Mouse (Mus musculus) hindbrain, postnatal 0 days (tissue): Measurements from ENCODE around the gene Ube2n. TPM values are rescaled to one million over a fixed set of nuclear protein-coding genes. Genes with fewer than 3 reads are reported as not detected.

Experiments used
- ATAC-seq: fragments of 200-750 bp; cut with Nextera tagmentation; 2 replicates; pipeline ENCODE4 v1.8.0; 2017; ENCODE audit warnings: mild to moderate bottlenecking, moderate TSS enrichment, moderate library complexity
- DNase-seq: peaks from one replicate; pipeline ENCODE4 v3.0.0-alpha.2; 2015; ENCODE audit warnings: low spot score
- H3K27ac ChIP-seq: fragments of 300-500 bp; sonication (generic); 2 replicates; pipeline ENCODE4 v1.5.1; 2014; ENCODE audit warnings: mild to moderate bottlenecking
- H3K27me3 ChIP-seq: fragments of 300-500 bp; sonication (generic); 2 replicates; pipeline ENCODE4 v1.6.1; 2014; ENCODE audit warnings: low read length, mixed read lengths; ENCODE audit not compliant: insufficient read depth
- H3K36me3 ChIP-seq: fragments of 300-500 bp; sonication (generic); 2 replicates; pipeline ENCODE4 v1.6.1; 2014; ENCODE audit warnings: low read length, mixed read lengths; ENCODE audit not compliant: insufficient read depth
- H3K4me1 ChIP-seq: fragments of 300-500 bp; sonication (generic); 2 replicates; pipeline ENCODE4 v1.6.1; 2014; ENCODE audit warnings: antibody characterized with exemption, low read length, mixed read lengths; ENCODE audit not compliant: insufficient read depth
- H3K4me2 ChIP-seq: fragments of 300-500 bp; sonication (generic); 2 replicates; pipeline ENCODE4 v1.6.1; 2014; ENCODE audit warnings: low read depth, mild to moderate bottlenecking, low read length, moderate library complexity, mixed read lengths
- H3K4me3 ChIP-seq: fragments of 300-500 bp; sonication (generic); 2 replicates; pipeline ENCODE4 v1.5.1; 2014; ENCODE audit warnings: low read length
- H3K9ac ChIP-seq: fragments of 300-500 bp; sonication (generic); replicated peaks from 2 replicates; pipeline ENCODE4 v1.6.1; 2014; ENCODE audit warnings: mild to moderate bottlenecking, low read length, moderate library complexity, mixed read lengths
- H3K9me3 ChIP-seq: fragments of 300-500 bp; sonication (generic); 2 replicates; pipeline ENCODE4 v1.6.1; 2016; ENCODE audit warnings: low read length, mixed read lengths
- CTCF ChIP-seq: IDR thresholded peaks from 2 replicates; pipeline ENCODE4 v1.5.1; 2016; ENCODE audit warnings: antibody characterized with exemption, control low read depth, low read depth
- WGBS: fragments of 180-500 bp; shearing (Covaris S2); extraction: QIAGEN DNeasy Blood & Tissue Kit; methylation state at CpG from one replicate; pipeline ENCODE4 v1.1.7; 2014; 5-methylcytosine and 5-hydroxymethylcytosine counted together
- polyA plus RNA-seq: library from polyadenylated mRNA; unstranded; fragments of >200 nt; fragmentation: Nextera tagmentation; extraction: Ambion mirVana; gene quantifications from 2 replicates; pipeline ENCODE4 v1.2.1, GENCODE M21; 2015
- total RNA-seq: library from RNA; depleted of rRNA; stranded (reverse); fragments of >200 nt; gene quantifications from 2 replicates; pipeline ENCODE4 v1.2.3, GENCODE M21; 2014

Ube2n gene
- total and polyA plus RNA-seq, 2 experiments from 2014 or later = 203 to 333 TPM

- no peak for DNase-seq
- Histone ChIP-seq H3K36me3 (no peaks in the 10 kb centered on the region), H3K4me2 (no peak overlapping the region), H3K4me1 (0 out of 2 replicates have a peak, but pooled peaks cover 3% of the 10 kb centered on the region), H3K27me3 (no peaks in the 10 kb centered on the region), H3K9ac (no peak overlapping the region), H3K27ac (no peak overlapping the region), H3K4me3 (no peak overlapping the region), H3K9me3 (no peaks in the 10 kb centered on the region)
- 92% methylated on average over 6 of the region's 6 CpGs for WGBS
- no peak for ATAC-seq
- TF ChIP-seq CTCF = no peak
Measured at GRCm38 (mm10) chr10:95517656-95518055, 2.7 kb downstream of the Ube2n start.

GRCm38 (mm10) chr10:95525037-95525675 lies 10.2 kb downstream of the Ube2n start:
- H3K9me3 ChIP-seq = no peaks in the 10 kb centered on the region
- ATAC-seq = no peak
- no peak for DNase-seq
- WGBS = 76% methylated on average over 6 of the region's 6 CpGs
- H3K4me3 ChIP-seq = no peak overlapping the region
- TF ChIP-seq CTCF = no peak
- no peak overlapping the region for H3K27ac ChIP-seq
- H3K27me3 ChIP-seq = no peaks in the 10 kb centered on the region
- no peaks in the 10 kb centered on the region for H3K36me3 ChIP-seq
- H3K4me1 ChIP-seq = no peaks in the 10 kb centered on the region
- no peak overlapping the region for H3K9ac ChIP-seq
- no peak overlapping the region for H3K4me2 ChIP-seq

- H3K4me3 ChIP-seq = no peak overlapping the region
- WGBS = 94% methylated on average over 5 of the region's 5 CpGs
Measured at GRCm38 (mm10) chr10:95525871-95526270, 10.9 kb downstream of the Ube2n start.

GRCm38 (mm10) chr10:95526495-95527122 lies 11.7 kb downstream of the Ube2n start:
- Histone ChIP-seq H3K4me1 (no peaks in the 10 kb centered on the region), H3K27me3 (no peaks in the 10 kb centered on the region), H3K4me2 (no peak overlapping the region), H3K9me3 (no peaks in the 10 kb centered on the region), H3K27ac (no peak overlapping the region), H3K36me3 (no peaks in the 10 kb centered on the region), H3K4me3 (no peak overlapping the region), H3K9ac (no peak overlapping the region)
- DNase-seq (no peak), ATAC-seq (no peak)
- no peak for TF ChIP-seq CTCF
- WGBS = 74% methylated on average over 5 of the region's 5 CpGs

More at GRCm38 (mm10) chr10:95525871-95526270, 10.9 kb downstream of the Ube2n start:
- Histone ChIP-seq H3K4me2 (no peak overlapping the region), H3K4me1 (no peaks in the 10 kb centered on the region), H3K36me3 (no peaks in the 10 kb centered on the region), H3K27ac (no peak overlapping the region), H3K27me3 (no peaks in the 10 kb centered on the region), H3K9ac (no peak overlapping the region), H3K9me3 (no peaks in the 10 kb centered on the region)
- DNase-seq (no peak), ATAC-seq (no peak)
- no peak for TF ChIP-seq CTCF

- H3K27ac ChIP-seq = no peak overlapping the region
- WGBS = 45% methylated on average over 2 of the region's 2 CpGs
Measured at GRCm38 (mm10) chr10:95530551-95531121, 15.7 kb downstream of the Ube2n start.

GRCm38 (mm10) chr10:95532916-95533315 lies 18.0 kb downstream of the Ube2n start:
- H3K4me3 ChIP-seq = no peak overlapping the region
- H3K9ac ChIP-seq = no peak overlapping the region
- no peak for TF ChIP-seq CTCF
- ATAC-seq (no peak), DNase-seq (no peak)
- WGBS = 94% methylated on average over 5 of the region's 5 CpGs
- H3K4me2 ChIP-seq = no peak overlapping the region
- no peaks in the 10 kb centered on the region for H3K36me3 ChIP-seq
- no peaks in the 10 kb centered on the region for H3K9me3 ChIP-seq
- no peak overlapping the region for H3K27ac ChIP-seq
- H3K4me1 ChIP-seq = no peaks in the 10 kb centered on the region
- H3K27me3 ChIP-seq = no peaks in the 10 kb centered on the region

More at GRCm38 (mm10) chr10:95530551-95531121, 15.7 kb downstream of the Ube2n start:
- ATAC-seq = no peak
- DNase-seq = no peak
- Histone ChIP-seq H3K4me2 (no peak overlapping the region), H3K4me3 (no peak overlapping the region), H3K27me3 (no peaks in the 10 kb centered on the region), H3K36me3 (no peaks in the 10 kb centered on the region), H3K4me1 (no peaks in the 10 kb centered on the region), H3K9me3 (no peaks in the 10 kb centered on the region), H3K9ac (no peak overlapping the region)
- TF ChIP-seq CTCF = no peak

GRCm38 (mm10) chr10:95533382-95533781 lies 18.4 kb downstream of the Ube2n start:
- ATAC-seq = no peak
- WGBS = 67% methylated on average over 7 of the region's 7 CpGs

More at GRCm38 (mm10) chr10:95533382-95533781, 18.4 kb downstream of the Ube2n start:
- no peak overlapping the region for H3K9ac ChIP-seq
- TF ChIP-seq CTCF = no peak
- no peaks in the 10 kb centered on the region for H3K36me3 ChIP-seq
- no peak overlapping the region for H3K4me3 ChIP-seq
- no peak overlapping the region for H3K4me2 ChIP-seq
- no peak overlapping the region for H3K27ac ChIP-seq
- DNase-seq = no peak
- H3K4me1 ChIP-seq = no peaks in the 10 kb centered on the region
- no peaks in the 10 kb centered on the region for H3K27me3 ChIP-seq
- H3K9me3 ChIP-seq = no peaks in the 10 kb centered on the region
